Mouse (Mus musculus) stomach, postnatal 0 days (tissue): ENCODE results near the gene Podxl.

ENCODE experiments used
- CTCF ChIP-seq: IDR thresholded peaks from 2 replicates; pipeline ENCODE4 v1.5.1; 2016; ENCODE audit warnings: antibody characterized with exemption, low read depth, mild to moderate bottlenecking, moderate library complexity
- EP300 ChIP-seq: optimal IDR thresholded peaks from 2 replicates; pipeline ENCODE3; 2016; ENCODE audit warnings: antibody characterized with exemption

GRCm38 (mm10) chr6:31564901-31565391 lies 1.2 kb upstream of the Podxl start:
- no peak for TF ChIP-seq CTCF
- no peak for TF ChIP-seq EP300
